Mouse (Mus musculus) erythroid progenitor cell, adult 5-6 weeks (primary cell): Measurements from ENCODE around the gene Atf5. TPM values are rescaled to one million over a fixed set of nuclear protein-coding genes. Genes with fewer than 3 reads are reported as not detected.

ENCODE experiments used
- ATAC-seq: replicated peaks from 2 replicates; pipeline ENCODE4 v1.8.0; 2016; ENCODE audit warnings: moderate number of reproducible peaks, mild to moderate bottlenecking, moderate TSS enrichment, inconsistent platforms; ENCODE audit not compliant: poor library complexity, low FRiP score, severe bottlenecking
- total RNA-seq, 2 experiments: library from RNA; stranded (forward) in 1 of 2; stranded (reverse) in 1 of 2; fragments of 150-400 nt in 1 of 2; fragments of 186-747, 209-891 nt in 1 of 2; gene quantifications; 2 replicates each; pipeline versions ENCODE4 v1.2.3 to v1.2.4; 2015 to 2017; ENCODE audit warnings: low replicate concordance in 2 of 2

The Atf5 gene
- total RNA-seq, 2 experiments from 2014 or later, result 2.8 to 3.4 TPM

DNA sequence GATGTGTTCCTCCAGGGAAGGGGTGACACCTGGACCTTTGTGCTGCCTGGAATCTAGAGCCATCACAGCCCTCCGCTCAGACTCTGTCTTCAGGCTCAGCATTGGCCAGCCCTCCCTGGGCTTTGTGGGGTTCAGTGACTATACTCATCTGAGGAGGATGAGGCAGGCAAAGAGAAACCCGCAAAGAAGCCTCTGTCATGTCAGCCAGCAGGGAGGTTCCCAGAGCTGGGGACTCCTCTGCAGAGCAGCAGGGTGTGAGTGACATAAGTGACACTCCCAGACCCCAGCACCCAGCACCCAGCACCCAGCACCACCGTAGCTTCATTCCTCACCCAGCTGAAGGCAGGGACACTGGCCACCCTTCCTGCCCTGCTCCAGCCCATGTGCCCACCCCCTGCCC lies 26.9 kb downstream of the Atf5 start:
- 0 out of 2 replicates have a peak, but pooled peaks have one; percentile 20 for ATAC-seq

DNA sequence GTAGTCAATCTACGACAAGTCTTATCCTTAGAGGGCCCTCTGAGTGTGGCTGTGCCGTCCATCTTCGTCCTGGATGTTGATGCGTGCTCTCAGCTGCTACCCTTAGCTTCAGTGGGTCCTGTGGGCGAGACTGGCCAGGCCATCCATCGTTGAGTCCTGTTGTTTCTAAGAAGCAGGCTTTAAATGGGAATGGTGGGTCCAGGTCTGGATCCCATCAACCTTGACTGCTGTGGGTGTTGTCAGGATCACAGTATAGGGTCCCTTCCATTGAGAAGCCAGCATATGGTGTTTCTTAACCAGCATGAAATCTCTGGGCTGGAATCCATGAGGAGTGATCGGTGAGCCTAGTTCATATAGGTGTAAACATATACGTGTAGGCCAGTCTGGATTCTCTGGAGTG lies 36.4 kb downstream of the Atf5 start:
- no peak for ATAC-seq

DNA sequence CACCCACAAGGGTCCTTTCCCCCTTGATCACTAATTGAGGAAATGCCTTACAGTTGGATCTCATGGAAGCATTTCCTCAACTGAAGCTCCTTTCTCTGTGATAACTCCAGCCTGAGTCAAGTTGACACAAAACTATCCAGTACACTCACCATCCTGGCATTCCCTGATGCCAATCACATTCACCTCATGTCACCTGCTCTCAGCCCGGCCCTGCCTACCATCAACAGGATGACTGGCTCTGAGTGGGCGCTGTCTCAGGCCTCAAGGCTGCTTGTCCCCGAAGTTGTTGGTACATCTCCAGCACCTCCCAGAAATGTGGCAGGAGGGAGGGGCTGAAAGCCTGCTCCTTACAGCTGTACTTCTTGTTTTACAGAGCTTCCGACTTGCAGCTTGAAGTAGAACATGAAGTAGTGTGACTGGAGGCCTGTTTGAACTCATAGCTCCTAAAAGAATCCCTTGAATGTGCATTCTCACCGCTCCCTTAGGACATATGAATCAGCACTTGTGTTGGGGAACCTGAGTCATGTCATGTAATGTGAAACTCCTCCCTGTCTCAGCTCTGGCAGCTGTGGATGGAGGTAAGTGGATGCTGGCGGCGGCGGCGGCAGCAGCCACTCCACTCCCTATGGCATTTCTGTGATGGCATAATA lies 39.5 kb downstream of the Atf5 start:
- ATAC-seq, result no peak

DNA sequence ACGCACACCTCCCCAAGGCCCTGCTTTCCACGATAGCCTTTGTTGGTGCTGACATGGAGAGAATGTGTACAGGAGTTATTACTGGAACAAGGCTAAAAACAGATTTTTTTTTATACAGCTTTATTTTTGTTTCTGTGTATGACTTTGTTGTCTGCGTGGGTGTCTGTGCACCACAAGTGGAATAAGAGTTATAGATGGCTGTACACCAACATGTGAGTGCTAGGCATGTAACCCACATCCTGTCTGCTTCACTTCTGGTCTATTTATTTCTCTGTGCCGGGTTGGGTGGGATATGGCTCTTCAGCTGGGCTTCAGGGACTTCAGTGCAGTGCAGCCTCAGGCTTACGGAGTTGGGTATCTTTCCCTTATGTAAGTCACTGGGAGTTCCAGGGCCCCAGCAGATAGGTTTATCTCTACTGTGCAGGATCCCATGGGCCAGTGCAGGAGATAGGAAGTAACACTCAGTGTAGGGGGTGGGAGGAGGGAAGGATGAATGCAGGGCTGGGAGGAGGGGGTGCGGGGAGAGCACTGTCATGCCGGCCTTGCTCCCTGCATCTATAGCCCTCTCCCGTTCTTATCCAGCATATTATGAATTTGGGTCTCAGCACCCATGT lies 43.8 kb downstream of the Atf5 start:
- peak; percentile 57 for ATAC-seq

DNA sequence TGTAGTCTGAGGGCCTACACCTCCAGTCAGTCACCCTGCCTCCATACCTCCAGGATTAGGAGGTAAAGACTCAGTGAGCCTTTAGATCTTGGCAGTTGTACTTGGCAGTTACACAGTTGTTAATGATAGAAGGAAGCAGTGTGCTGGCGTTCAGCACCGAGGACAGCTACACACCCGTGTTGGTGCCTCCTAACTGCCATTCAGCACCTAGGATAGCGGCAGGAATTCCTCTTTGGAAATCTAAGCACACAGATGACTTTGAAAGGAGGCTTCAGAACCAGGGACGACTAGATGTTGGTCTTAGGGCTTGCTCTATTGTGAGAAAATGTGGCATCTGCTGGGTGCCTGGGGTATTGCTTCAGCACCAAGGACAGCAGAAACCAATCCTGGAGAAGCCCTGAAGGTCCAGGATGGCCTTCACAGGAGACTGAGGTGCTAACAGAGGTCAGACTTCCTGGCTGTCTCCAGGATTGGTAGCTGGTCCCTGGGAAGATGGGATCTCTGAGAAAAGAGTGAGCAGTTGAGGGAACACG lies 46.3 kb downstream of the Atf5 start:
- no peak for ATAC-seq

DNA sequence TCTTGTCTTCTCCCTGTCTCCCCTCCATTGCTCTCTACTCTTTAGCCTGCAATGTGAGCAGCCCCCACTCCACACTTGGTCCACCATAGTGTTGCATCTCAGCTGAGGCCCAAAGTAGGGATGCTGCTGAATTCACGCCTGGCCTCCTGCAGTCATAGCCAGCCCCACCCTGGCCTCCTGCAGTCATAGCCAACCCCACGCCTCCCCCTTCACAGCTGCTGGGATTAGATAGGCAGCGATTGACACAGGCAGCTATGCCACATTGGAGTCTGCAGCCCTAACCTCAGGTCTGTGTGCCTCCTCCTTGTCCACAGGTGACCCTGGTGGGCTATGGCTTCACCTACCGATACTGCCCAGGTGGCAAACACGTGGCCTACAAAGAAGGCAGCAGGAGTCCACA lies 48.3 kb downstream of the Atf5 start:
- peak; percentile 55; the same call in 1 of the 2 replicates for ATAC-seq

Other genes starting within 250 kb of the Atf5 start
- 55.5 and 84.3 TPM in 2 replicates for gene Napsa, start 244.3 kb downstream of the Atf5 start, total RNA-seq (2015; ENCODE audit: low replicate concordance)
- gene Napsa, start 244.3 kb downstream of the Atf5 start, total RNA-seq (2017; ENCODE audit: low replicate concordance), result 12.2 and 12.7 TPM in 2 replicates
- gene Kcnc3, start 226.0 kb downstream of the Atf5 start, total RNA-seq (2015; ENCODE audit: low replicate concordance), result not detected in 2 replicates
- gene Kcnc3, start 226.0 kb downstream of the Atf5 start, total RNA-seq (2017; ENCODE audit: low replicate concordance), result not detected in 2 replicates
- not detected in 2 replicates for gene Myh14, start 145.8 kb downstream of the Atf5 start, total RNA-seq (2015; ENCODE audit: low replicate concordance)
- gene Myh14, start 145.8 kb downstream of the Atf5 start, total RNA-seq (2017; ENCODE audit: low replicate concordance), result 0.08 TPM in 1 of 2 replicates, not detected in the other
- not detected in 2 replicates for gene Izumo2, start 107.9 kb downstream of the Atf5 start, total RNA-seq (2015; ENCODE audit: low replicate concordance)
- gene Izumo2, start 107.9 kb downstream of the Atf5 start, total RNA-seq (2017; ENCODE audit: low replicate concordance), result not detected in 2 replicates
- 36.0 and 58.7 TPM in 2 replicates for gene Vrk3, start 68.2 kb downstream of the Atf5 start, total RNA-seq (2015; ENCODE audit: low replicate concordance)
- gene Vrk3, start 68.2 kb downstream of the Atf5 start, total RNA-seq (2017; ENCODE audit: low replicate concordance), result 23.4 and 41.2 TPM in 2 replicates
- 1.1 and 4.6 TPM in 2 replicates for gene Zfp473, start 65.6 kb downstream of the Atf5 start, total RNA-seq (2015; ENCODE audit: low replicate concordance)
- 3.3 and 11.9 TPM in 2 replicates for gene Zfp473, start 65.6 kb downstream of the Atf5 start, total RNA-seq (2017; ENCODE audit: low replicate concordance)
- gene Nup62, start 570 bp downstream of the Atf5 start, total RNA-seq (2015; ENCODE audit: low replicate concordance), result 11.7 and 23.4 TPM in 2 replicates
- gene Nup62, start 570 bp downstream of the Atf5 start, total RNA-seq (2017; ENCODE audit: low replicate concordance), result 37.4 and 39.4 TPM in 2 replicates
- gene Il4i1, start 271 bp downstream of the Atf5 start, total RNA-seq (2015; ENCODE audit: low replicate concordance), result 0.72 and 2.1 TPM in 2 replicates
- gene Il4i1, start 271 bp downstream of the Atf5 start, total RNA-seq (2017; ENCODE audit: low replicate concordance), result 2.6 and 3.1 TPM in 2 replicates
- 1.8 and 3.8 TPM in 2 replicates for gene Akt1s1, start 32.3 kb upstream of the Atf5 start, total RNA-seq (2015; ENCODE audit: low replicate concordance)
- 3.7 and 27.8 TPM in 2 replicates for gene Akt1s1, start 32.3 kb upstream of the Atf5 start, total RNA-seq (2017; ENCODE audit: low replicate concordance)
- gene Tbc1d17, start 32.4 kb upstream of the Atf5 start, total RNA-seq (2015; ENCODE audit: low replicate concordance), result 6.8 and 58.3 TPM in 2 replicates
- gene Tbc1d17, start 32.4 kb upstream of the Atf5 start, total RNA-seq (2017; ENCODE audit: low replicate concordance), result 18.0 and 35.8 TPM in 2 replicates
- 29.6 and 36.0 TPM in 2 replicates for gene Pnkp, start 40.5 kb upstream of the Atf5 start, total RNA-seq (2015; ENCODE audit: low replicate concordance)
- 30.9 and 58.2 TPM in 2 replicates for gene Pnkp, start 40.5 kb upstream of the Atf5 start, total RNA-seq (2017; ENCODE audit: low replicate concordance)
- gene Ptov1, start 53.1 kb upstream of the Atf5 start, total RNA-seq (2015; ENCODE audit: low replicate concordance), result 16.9 and 18.4 TPM in 2 replicates
- 1.8 and 4.8 TPM in 2 replicates for gene Ptov1, start 53.1 kb upstream of the Atf5 start, total RNA-seq (2017; ENCODE audit: low replicate concordance)
- 10.1 and 18.0 TPM in 2 replicates for gene Med25, start 76.1 kb upstream of the Atf5 start, total RNA-seq (2015; ENCODE audit: low replicate concordance)
- 8.0 and 11.3 TPM in 2 replicates for gene Med25, start 76.1 kb upstream of the Atf5 start, total RNA-seq (2017; ENCODE audit: low replicate concordance)
- gene Fuz, start 79.4 kb upstream of the Atf5 start, total RNA-seq (2015; ENCODE audit: low replicate concordance), result 2.5 and 6.5 TPM in 2 replicates
- gene Fuz, start 79.4 kb upstream of the Atf5 start, total RNA-seq (2017; ENCODE audit: low replicate concordance), result 4.5 and 6.7 TPM in 2 replicates
- 93.0 and 93.9 TPM in 2 replicates for gene Ap2a1, start 112.8 kb upstream of the Atf5 start, total RNA-seq (2015; ENCODE audit: low replicate concordance)
- 46.2 and 74.2 TPM in 2 replicates for gene Ap2a1, start 112.8 kb upstream of the Atf5 start, total RNA-seq (2017; ENCODE audit: low replicate concordance)
- gene Tsks, start 126.5 kb upstream of the Atf5 start, total RNA-seq (2015; ENCODE audit: low replicate concordance), result not detected in 2 replicates
- gene Tsks, start 126.5 kb upstream of the Atf5 start, total RNA-seq (2017; ENCODE audit: low replicate concordance), result not detected in 2 replicates
- 1.1 TPM in 1 of 2 replicates, not detected in the other for gene Cpt1c, start 158.2 kb upstream of the Atf5 start, total RNA-seq (2015; ENCODE audit: low replicate concordance)
- gene Cpt1c, start 158.2 kb upstream of the Atf5 start, total RNA-seq (2017; ENCODE audit: low replicate concordance), result 1.7 TPM in 1 of 2 replicates, not detected in the other
- gene Prmt1, start 169.9 kb upstream of the Atf5 start, total RNA-seq (2015; ENCODE audit: low replicate concordance), result 17.3 and 28.9 TPM in 2 replicates
- 2.3 and 25.4 TPM in 2 replicates for gene Prmt1, start 169.9 kb upstream of the Atf5 start, total RNA-seq (2017; ENCODE audit: low replicate concordance)
- gene Irf3, start 181.0 kb upstream of the Atf5 start, total RNA-seq (2015; ENCODE audit: low replicate concordance), result 50.7 and 80.7 TPM in 2 replicates
- 44.2 and 62.0 TPM in 2 replicates for gene Irf3, start 181.0 kb upstream of the Atf5 start, total RNA-seq (2017; ENCODE audit: low replicate concordance)
- gene Bcl2l12, start 182.1 kb upstream of the Atf5 start, total RNA-seq (2015; ENCODE audit: low replicate concordance), result 6.3 and 10.1 TPM in 2 replicates
- 3.6 and 8.7 TPM in 2 replicates for gene Bcl2l12, start 182.1 kb upstream of the Atf5 start, total RNA-seq (2017; ENCODE audit: low replicate concordance)
- gene Scaf1, start 199.7 kb upstream of the Atf5 start, total RNA-seq (2015; ENCODE audit: low replicate concordance), result 20.9 and 30.2 TPM in 2 replicates
- 15.8 and 31.6 TPM in 2 replicates for gene Scaf1, start 199.7 kb upstream of the Atf5 start, total RNA-seq (2017; ENCODE audit: low replicate concordance)
- gene Rras, start 201.3 kb upstream of the Atf5 start, total RNA-seq (2015; ENCODE audit: low replicate concordance), result 15.9 and 24.1 TPM in 2 replicates
- gene Rras, start 201.3 kb upstream of the Atf5 start, total RNA-seq (2017; ENCODE audit: low replicate concordance), result 0.90 TPM in 1 of 2 replicates, not detected in the other
- 3.6 and 6.7 TPM in 2 replicates for gene Prr12, start 236.2 kb upstream of the Atf5 start, total RNA-seq (2015; ENCODE audit: low replicate concordance)
- 0.13 and 0.23 TPM in 2 replicates for gene Prr12, start 236.2 kb upstream of the Atf5 start, total RNA-seq (2017; ENCODE audit: low replicate concordance)
- gene Nosip, start 245.8 kb upstream of the Atf5 start, total RNA-seq (2015; ENCODE audit: low replicate concordance), result 24.5 and 30.6 TPM in 2 replicates
- gene Nosip, start 245.8 kb upstream of the Atf5 start, total RNA-seq (2017; ENCODE audit: low replicate concordance), result 32.7 and 54.0 TPM in 2 replicates
- 2.9 and 8.8 TPM in 2 replicates for gene Prrg2, start 246.0 kb upstream of the Atf5 start, total RNA-seq (2015; ENCODE audit: low replicate concordance)
- gene Prrg2, start 246.0 kb upstream of the Atf5 start, total RNA-seq (2017; ENCODE audit: low replicate concordance), result 0.91 and 6.8 TPM in 2 replicates